Mouse (Mus musculus): ENCODE data around the gene Pcnx3.

Pcnx3 gene
- long read RNA-seq, experiment 1, partial matches to known transcripts, result 5 of 5 reads
- long read RNA-seq, experiment 1, other reads (novel, unspliced or antisense), result 0 of 5 reads
- long read RNA-seq, experiment 2, partial matches to known transcripts, result 8 of 10 reads
- long read RNA-seq, experiment 2, other reads (novel, unspliced or antisense), result 2 of 10 reads

DNA sequence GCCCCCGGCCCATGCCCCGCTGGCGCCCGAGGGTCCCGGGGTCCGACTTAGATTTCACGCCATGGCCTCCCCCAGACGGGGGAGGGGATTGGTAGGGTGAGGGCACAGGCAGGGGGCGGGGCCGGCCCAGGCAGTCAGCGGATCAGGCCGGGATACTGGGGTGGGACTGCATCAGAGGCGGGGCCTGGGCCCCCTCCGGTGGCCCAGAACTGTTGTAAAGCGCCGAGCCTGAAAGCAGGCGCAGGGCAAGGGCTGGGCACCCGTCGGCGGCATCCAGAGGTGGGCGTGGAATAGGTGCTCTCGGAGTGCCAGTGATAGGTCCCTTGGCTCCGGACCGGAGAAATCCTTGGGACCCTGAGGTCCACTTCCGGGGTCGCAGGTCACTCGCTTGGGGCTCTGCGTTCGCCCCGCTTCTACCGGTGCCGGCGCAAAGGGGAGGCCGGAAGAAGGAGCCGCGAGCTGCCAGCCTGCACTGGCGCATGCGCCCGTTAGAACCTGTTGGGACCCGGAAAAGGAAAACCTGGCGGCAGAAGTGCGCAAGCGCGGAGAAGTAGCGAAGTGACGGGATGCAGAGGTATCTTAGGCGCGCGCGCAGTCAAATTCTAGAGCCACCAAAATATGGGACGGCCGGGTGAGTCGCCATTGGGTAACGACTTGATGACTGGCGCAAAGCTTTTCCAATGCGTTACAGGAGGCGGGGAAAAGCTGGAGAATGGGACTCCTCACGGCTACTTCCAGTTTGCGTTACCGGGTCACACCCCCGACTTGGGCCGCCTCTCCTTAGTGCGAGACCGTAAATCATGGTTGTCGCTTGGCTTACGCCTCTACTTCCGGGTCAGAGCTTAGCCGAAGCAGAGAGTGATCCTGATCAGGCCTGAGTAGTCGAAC lies at the start of gene Pcnx3, which contains the start of gene Map3k11:
Gene Pcnx3 (minus strand): TSS at position 709 of the 888 bp plus-strand sequence.
Gene Map3k11 (plus strand): TSS at position 543 of the 888 bp plus-strand sequence.
- intact Hi-C loops (cut with DNase I), result no loop called here

DNA sequence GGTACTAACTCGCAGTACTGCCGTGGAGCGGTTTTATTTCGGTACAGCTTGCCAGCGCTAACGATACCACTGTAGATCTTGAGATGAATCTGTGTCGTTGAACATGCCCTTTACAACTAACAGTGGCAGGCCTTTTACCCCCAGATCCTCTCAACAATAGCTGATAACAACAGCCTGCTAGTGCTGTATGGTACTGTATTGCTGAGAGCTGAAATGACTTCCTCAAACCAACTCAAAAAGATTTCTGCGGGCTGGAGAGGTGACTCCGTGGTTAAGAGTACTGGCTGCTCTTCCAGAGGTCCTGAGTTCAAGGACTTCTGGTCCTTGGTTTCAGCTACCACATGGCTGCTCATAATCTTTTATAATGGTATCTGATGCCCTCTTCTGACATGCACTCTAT lies 45.6 kb upstream of the Pcnx3 start:
- intact Hi-C loops (cut with DNase I), result no loop called here

GRCm38 (mm10) chr19:5731264-5731978 lies 42.7 kb upstream of the Pcnx3 start:
- intact Hi-C loops (cut with DNase I), result no loop called here

- intact Hi-C loops (cut with DNase I), result no loop called here
Observed at GRCm38 (mm10) chr19:5730314-5731186, 41.8 kb upstream of the Pcnx3 start.

- intact Hi-C loops (cut with DNase I), result loop anchor here (5.0 kb wide), 1 partner anchor 48 kb away; no protein-coding TSS in a partner anchor
Observed at GRCm38 (mm10) chr19:5729444-5729815, 40.7 kb upstream of the Pcnx3 start, which contains the start of gene Fam89b. Fam89b (minus strand) TSS chr19:5729653.

GRCm38 (mm10) chr19:5728631-5729443 lies 40.1 kb upstream of the Pcnx3 start:
- intact Hi-C loops (cut with DNase I), result loop anchor here (5.0 kb wide), 1 partner anchor 48 kb away; no protein-coding TSS in a partner anchor

DNA sequence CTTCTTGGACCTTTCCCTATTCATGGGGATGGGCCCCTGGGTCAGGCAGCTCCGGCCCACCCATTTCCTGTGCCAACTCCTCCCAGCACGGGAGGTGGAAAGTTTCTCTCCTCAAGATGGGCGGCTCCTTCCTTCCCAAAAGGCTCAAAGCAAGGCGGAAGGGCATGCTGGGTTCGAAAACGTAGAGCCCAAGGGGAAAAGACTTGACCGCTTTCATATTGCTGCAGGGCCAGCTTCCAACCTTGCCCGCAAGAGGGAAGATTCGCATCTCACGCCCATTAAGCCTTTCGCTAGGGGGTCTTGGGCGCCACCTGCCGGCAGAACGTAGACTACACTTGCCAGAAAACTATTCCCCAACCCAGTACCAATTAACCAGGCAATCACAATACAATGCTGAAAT lies 39.0 kb upstream of the Pcnx3 start:
- intact Hi-C loops (cut with DNase I), result loop anchor here (5.0 kb wide), 1 partner anchor 50 kb away; no protein-coding TSS in a partner anchor

DNA sequence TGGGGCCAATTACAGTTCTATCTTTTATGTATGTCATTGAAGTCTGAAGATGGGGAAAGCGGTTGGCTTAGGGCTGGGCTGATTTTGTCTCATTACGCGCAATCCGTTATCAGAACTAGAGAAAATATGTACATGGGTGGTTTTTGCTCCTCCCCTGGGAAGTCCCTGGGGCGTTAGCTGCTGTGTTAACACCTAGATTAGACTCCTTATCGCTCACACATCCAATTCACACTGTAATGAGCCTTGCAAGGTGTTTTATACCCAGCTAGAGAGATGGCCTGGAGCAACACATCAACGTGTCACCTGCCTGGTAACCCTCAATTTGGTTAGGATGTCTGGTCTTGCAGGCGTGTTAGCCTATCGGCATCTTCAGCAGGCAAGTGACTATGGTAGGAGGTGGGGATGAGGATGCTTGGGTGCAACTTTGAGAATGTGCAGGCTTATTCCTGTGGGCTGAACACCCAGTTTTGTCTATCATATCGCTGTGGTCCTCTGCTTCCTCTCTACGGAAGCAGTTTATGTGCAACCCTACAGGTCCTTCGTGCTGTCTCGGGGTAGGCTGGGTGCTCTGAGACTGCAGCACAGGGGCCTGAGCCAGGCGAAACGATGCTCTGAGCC lies 38.4 kb upstream of the Pcnx3 start:
- intact Hi-C loops (cut with DNase I), result loop anchor here (5.0 kb wide), 1 partner anchor 50 kb away; no protein-coding TSS in a partner anchor

- intact Hi-C loops (cut with DNase I), result loop anchor here (5.0 kb wide), 1 partner anchor 51 kb away; no protein-coding TSS in a partner anchor
Observed at GRCm38 (mm10) chr19:5725767-5726515, 37.2 kb upstream of the Pcnx3 start, which contains the start of gene Ehbp1l1. Ehbp1l1 (minus strand) TSS chr19:5726317.

DNA sequence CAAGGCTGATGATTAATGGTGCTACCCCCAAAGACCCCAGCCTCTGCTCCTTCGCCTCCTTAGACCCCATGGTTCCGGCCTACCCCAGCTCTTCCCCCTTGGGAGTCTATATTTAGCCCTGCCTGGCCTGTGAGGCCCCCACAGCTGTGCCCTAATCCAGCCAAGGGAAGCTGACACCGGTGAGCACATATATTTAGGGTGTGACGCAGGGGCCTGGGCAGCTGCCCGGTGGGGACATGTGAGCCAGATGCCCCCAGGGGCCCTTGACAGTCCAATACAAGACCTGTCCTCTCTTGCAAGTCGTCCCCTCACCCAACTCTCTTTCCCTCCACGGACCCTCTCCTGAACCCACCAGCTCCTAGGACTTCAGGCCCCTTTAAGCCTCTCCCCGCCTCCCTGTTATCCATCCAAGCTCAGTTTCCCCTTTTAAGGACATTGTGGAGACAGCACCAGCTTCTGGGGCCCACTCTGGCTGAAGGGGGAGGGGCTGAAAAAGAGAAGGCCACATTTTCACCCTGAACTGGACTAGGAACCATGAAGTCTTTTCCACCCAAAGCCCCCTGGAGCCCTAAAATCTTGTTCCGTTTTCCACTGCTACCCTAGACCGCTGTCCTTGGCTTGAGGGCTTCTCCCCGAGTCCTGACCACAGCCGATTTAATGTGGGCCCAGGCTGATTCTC lies 36.5 kb upstream of the Pcnx3 start:
- intact Hi-C loops (cut with DNase I), result loop anchor here (5.0 kb wide), 1 partner anchor 52 kb away; no protein-coding TSS in a partner anchor

GRCm38 (mm10) chr19:5724549-5724941 lies 35.8 kb upstream of the Pcnx3 start:
- intact Hi-C loops (cut with DNase I), result no loop called here

- intact Hi-C loops (cut with DNase I), result no loop called here
Observed at GRCm38 (mm10) chr19:5723934-5724548, 35.3 kb upstream of the Pcnx3 start.

- intact Hi-C loops (cut with DNase I), result no loop called here
Observed at GRCm38 (mm10) chr19:5722848-5723425, 34.2 kb upstream of the Pcnx3 start.

DNA sequence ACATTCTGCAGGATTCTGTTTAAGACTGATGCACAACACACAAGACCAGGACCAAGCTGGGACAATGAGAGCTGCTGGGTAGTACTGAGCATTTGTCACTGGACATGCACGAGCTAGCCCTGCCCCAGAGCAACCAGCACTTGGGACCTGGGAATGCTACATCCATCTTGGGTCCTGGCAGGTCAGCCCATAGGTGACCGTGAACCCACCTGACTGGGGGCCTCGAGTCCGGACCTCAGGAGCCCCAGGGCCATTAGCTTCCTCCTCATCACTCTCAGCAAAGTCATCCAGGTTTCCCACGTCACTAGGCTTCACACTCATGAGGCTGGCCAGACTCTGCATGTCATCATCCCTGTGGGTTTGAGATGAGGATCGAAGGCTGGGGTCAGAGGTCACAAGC lies 32.5 kb upstream of the Pcnx3 start:
- intact Hi-C loops (cut with DNase I), result no loop called here

GRCm38 (mm10) chr19:5716955-5717354 lies 28.2 kb upstream of the Pcnx3 start:
- intact Hi-C loops (cut with DNase I), result no loop called here

DNA sequence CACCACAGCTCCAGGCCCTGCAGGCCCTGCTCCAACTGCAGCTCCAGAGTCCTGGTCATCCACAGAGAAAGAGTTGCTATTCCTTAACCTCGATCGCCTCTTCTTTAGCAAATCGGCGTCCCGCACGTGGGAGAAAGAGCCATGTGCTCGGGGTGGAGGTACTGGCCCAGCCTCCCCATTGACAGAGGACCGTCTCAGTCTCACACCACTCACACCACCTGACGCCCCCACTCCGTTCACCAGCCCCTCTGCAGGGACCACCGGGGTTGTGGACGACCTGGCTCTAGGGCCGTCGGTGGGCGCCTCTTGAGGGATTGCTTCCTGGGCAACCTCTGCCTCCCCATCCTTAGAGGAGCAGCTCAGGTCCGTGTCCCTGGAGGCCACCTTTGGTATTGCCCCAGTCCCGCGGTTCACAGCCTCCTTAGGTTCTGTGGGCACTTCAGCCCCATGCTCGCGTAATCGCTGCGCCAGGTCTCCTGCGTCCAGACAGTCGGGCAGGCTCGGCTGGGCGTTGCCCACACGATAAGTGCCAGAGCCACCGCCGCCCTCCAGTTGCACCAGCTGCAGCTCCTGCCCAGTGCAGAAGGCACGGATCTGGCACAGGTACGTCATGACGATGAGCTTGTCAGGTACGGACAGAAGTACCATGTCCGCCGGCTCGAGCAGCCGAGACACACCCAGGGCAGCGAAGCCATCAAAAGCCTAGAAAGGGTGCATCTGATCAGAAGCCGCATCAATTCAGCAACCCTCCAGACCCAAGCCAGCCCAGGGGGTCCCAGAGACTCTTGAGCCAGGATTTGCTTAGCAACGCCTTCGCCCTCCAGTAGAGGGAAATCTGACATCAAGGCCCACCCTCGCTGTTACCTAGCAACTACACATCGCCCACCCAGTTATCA lies 27.3 kb upstream of the Pcnx3 start:
- intact Hi-C loops (cut with DNase I), result no loop called here

Measured in adrenal gland (tissue).